Mouse (Mus musculus) induced T-regulatory cell, adult 2 months (primary cell): ENCODE results near the gene Mcts2.

Experiments used
- DNase-seq: peaks from one replicate; pipeline ENCODE4 v3.0.0-alpha.2; 2012; ENCODE audit warnings: low read depth

Mcts2 gene

GRCm38 (mm10) chr2:152691564-152692217 is 4.9 kb downstream of the Mcts2 start:
- no peak for DNase-seq

GRCm38 (mm10) chr2:152693233-152693632 is 6.4 kb downstream of the Mcts2 start:
- peak; percentile 85 for DNase-seq

GRCm38 (mm10) chr2:152693735-152694134 is 6.9 kb downstream of the Mcts2 start:
- DNase-seq, result no peak

- DNase-seq, result no peak
Measured at GRCm38 (mm10) chr2:152694708-152695107, 7.9 kb downstream of the Mcts2 start.

- DNase-seq, result no peak
Measured at GRCm38 (mm10) chr2:152696016-152696415, 9.2 kb downstream of the Mcts2 start.

GRCm38 (mm10) chr2:152696476-152697164 is 9.8 kb downstream of the Mcts2 start:
- peak; percentile 89 for DNase-seq

- DNase-seq, result no peak
Measured at GRCm38 (mm10) chr2:152700138-152700537, 13.3 kb downstream of the Mcts2 start.

- no peak for DNase-seq
Measured at GRCm38 (mm10) chr2:152700725-152701124, 13.9 kb downstream of the Mcts2 start.

- no peak for DNase-seq
Measured at GRCm38 (mm10) chr2:152703596-152704255, 16.9 kb downstream of the Mcts2 start.

- no peak for DNase-seq
Measured at GRCm38 (mm10) chr2:152704256-152704605, 17.4 kb downstream of the Mcts2 start.

GRCm38 (mm10) chr2:152704811-152705370 is 18.1 kb downstream of the Mcts2 start:
- DNase-seq, result no peak

GRCm38 (mm10) chr2:152705993-152706571 is 19.2 kb downstream of the Mcts2 start:
- no peak for DNase-seq

- DNase-seq, result no peak
Measured at GRCm38 (mm10) chr2:152707186-152707585, 20.4 kb downstream of the Mcts2 start.

- no peak for DNase-seq
Measured at GRCm38 (mm10) chr2:152707627-152708026, 20.8 kb downstream of the Mcts2 start.

GRCm38 (mm10) chr2:152709066-152709465 is 22.2 kb downstream of the Mcts2 start:
- DNase-seq, result no peak

GRCm38 (mm10) chr2:152716241-152716772 is 29.5 kb downstream of the Mcts2 start:
- DNase-seq, result no peak

GRCm38 (mm10) chr2:152717652-152718051 is 30.8 kb downstream of the Mcts2 start:
- DNase-seq, result no peak

GRCm38 (mm10) chr2:152718076-152718475 is 31.2 kb downstream of the Mcts2 start:
- DNase-seq, result no peak

GRCm38 (mm10) chr2:152723651-152724331 is 37.0 kb downstream of the Mcts2 start:
- no peak for DNase-seq

GRCm38 (mm10) chr2:152724332-152724723 is 37.5 kb downstream of the Mcts2 start:
- no peak for DNase-seq

GRCm38 (mm10) chr2:152725178-152725750 is 38.4 kb downstream of the Mcts2 start:
- DNase-seq, result no peak
